Mouse (Mus musculus): ENCODE measurements around the gene Rsph14.

The Rsph14 gene

GRCm38 (mm10) chr10:74976429-74976828, 56.0 kb downstream of the Rsph14 start:
- ChIA-PET POLR2A (interaction anchor here in 1 of 4 experiments (1.0 kb wide), 1 partner anchor 10 kb away, joined by 3 read pairs; the partner anchor contains the start of gene Gnaz), CTCF (no interaction called here)

DNA sequence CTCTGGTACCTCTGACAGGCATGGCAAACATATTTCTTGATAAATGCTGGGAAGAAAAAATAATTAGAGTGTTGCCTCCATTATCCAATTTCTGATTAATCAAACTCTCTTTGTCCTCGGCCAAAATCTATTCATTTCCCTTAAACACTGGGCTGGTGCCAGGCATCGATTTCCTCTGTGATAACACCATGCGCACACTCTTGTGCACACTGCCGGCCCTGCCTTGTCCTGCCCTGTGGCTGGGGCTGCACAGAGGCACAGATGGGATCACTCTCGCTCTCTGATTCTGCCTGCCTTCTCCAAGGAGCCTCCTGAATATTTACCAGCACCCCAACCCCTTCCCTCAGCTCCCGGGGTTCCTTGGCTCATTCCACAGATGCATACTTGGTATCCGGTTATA, 56.8 kb downstream of the Rsph14 start:
- POLR2A ChIA-PET = no interaction called here
- CTCF ChIA-PET = interaction anchor here in 1 of 4 experiments (1.5 kb wide), 1 partner anchor 9 kb away, joined by 3 read pairs; the partner anchor contains the start of gene Gnaz

DNA sequence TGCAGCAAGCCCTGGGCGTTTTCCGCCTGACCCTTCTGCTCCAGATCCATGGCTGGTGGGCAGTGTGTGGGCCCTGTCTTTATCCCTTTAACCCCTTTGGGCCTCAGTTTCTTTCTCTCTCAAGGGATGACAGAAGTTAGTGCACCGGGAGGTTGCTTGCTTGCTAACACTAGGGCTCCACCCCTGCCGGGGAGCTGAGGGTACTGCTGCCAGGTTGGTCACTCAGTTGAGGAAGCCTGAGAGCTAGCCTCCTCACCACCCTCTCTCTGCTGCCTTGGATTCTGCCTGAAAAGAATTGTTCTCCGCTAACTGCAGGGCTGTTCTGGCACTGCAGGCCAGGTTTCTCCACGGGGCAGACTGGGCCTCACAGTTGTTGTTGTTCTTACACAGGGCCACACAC, 59.4 kb downstream of the Rsph14 start:
- ChIA-PET POLR2A (interaction anchor here in 1 of 4 experiments (0.6 kb wide), 1 partner anchor 968 kb away, joined by 3 read pairs; no protein-coding TSS in a partner anchor), CTCF (interaction anchor here in 3 of 4 experiments (0.6 to 1.2 kb wide), 5 partner anchors 12 to 125 kb away, joined by 3 to 7 read pairs (median 3); no protein-coding TSS in a partner anchor)

DNA sequence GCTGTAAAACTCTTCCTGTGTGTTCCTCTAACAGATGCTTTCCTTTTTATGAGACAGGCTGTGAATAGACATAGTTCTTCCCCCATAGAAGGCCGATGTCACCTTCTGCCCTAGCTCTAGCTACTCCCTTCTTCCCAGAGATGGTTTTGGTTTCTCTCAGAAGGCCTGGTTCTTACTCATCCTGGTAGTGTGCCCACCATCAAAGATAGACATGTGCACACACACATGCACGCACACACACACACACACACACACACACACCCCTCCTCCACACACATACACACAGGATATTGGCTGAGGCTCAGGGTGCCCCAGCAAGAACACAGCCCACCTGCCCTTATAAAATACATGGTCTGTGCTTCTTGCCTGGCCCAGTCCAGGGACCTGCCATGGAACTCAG, 63.1 kb downstream of the Rsph14 start:
- ChIA-PET CTCF (interaction anchor here in 1 of 4 experiments (0.9 kb wide), 1 partner anchor 182 kb away, joined by 3 read pairs; no protein-coding TSS in a partner anchor), POLR2A (interaction anchor here in 1 of 4 experiments (0.6 kb wide), 1 partner anchor 122 kb away, joined by 4 read pairs; no protein-coding TSS in a partner anchor)

- ChIA-PET CTCF (interaction anchor here in 2 of 4 experiments (0.9 to 1.6 kb wide), 5 partner anchors 14 to 287 kb away, joined by 3 to 8 read pairs (median 5); no protein-coding TSS in a partner anchor), POLR2A (interaction anchor here in 3 of 4 experiments (0.6 to 1.5 kb wide), 5 partner anchors 11 to 1803 kb away, joined by 3 to 7 read pairs (median 4); partner anchors contain the start of gene Rab36 (in 1 of the 3))
Observed at GRCm38 (mm10) chr10:74967651-74968267, 64.6 kb downstream of the Rsph14 start.

- POLR2A ChIA-PET = interaction anchor here in 3 of 4 experiments (0.6 to 1.9 kb wide), 7 partner anchors 9 to 93 kb away, joined by 3 to 5 read pairs (median 3); partner anchors contain the start of gene Rab36 (in 1 of the 3)
- CTCF ChIA-PET = interaction anchor here (0.9 to 1.6 kb wide), 12 partner anchors 9 to 288 kb away, joined by 3 to 8 read pairs (median 4); no protein-coding TSS in a partner anchor
Observed at GRCm38 (mm10) chr10:74966850-74967451, 65.4 kb downstream of the Rsph14 start, which contains the start of gene Gnaz. Gene Gnaz, plus strand, starts transcription at chr10:74967177.

DNA sequence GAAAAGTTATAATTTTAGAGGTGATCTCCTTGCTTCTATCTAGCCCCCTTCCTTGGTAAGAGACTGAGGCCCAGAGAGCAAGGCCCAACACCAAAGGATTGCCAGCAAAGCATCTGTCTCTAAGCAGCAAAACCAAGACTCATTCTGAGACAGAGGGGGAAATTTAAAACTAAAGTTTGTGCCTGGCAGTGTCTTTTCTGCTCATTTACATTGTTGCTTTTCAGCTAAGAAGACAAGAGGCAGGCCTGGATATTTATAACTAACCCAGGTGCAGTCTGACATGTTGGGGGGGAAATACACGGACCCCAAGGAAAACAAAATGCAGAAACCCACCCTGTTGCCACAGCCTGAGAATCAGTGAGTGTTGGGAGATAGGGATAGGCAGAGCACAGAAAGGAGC, 68.0 kb downstream of the Rsph14 start:
- POLR2A ChIA-PET = no interaction called here
- CTCF ChIA-PET = no interaction called here

DNA sequence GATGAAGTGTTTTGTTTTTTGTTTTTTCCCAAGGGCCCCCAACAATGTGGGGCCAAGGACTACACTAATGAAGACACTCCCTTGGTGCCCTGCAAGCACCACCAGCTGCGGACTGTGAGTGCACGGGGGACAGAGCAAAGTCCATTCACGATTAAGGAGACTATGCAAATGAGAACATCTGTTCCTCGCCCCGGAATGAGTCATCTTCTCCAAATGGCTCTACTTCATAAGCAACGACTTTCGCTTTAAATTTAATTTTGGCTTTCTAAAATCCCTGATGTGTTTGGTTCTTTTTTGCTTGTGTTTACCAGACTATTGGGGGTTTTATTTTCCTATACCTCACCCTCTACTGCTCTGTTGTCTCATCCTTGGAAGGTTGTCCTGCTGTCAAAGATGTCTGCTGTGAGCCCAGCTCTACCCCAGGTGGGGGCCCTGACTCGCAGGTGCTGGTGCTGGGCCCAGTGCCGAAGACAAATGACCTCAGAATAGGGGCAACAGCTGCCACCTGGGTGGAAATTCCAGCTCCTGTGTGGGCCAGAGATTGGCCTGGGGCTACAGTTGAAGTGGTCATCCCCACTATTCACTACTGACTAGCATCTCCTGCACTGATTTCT, 79.4 kb downstream of the Rsph14 start:
- CTCF ChIA-PET = interaction anchor here in 3 of 4 experiments (0.5 to 2.6 kb wide), 4 partner anchors 14 to 259 kb away, joined by 3 to 8 read pairs (median 4); partner anchors contain the start of gene Gnaz (in 1 of the 3)
- POLR2A ChIA-PET = no interaction called here

DNA sequence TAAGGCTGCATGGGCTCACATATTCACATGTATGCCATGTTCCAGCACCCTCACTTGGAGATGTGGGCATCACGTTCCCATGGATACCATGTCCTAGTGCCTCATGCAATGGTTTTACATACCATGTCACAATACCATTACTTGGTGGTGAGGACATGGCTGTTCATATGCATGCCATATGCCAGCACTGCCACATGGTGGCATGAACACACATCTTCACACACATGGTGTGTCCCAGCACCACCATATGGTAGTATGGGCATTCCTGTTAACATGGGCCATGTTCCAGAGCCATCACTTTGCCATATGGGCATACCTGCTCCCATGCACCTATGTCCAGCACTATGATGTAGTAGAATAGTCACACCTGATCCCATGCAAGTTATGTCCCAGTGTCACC, 91.6 kb downstream of the Rsph14 start:
- ChIA-PET CTCF (no interaction called here), POLR2A (no interaction called here)

DNA sequence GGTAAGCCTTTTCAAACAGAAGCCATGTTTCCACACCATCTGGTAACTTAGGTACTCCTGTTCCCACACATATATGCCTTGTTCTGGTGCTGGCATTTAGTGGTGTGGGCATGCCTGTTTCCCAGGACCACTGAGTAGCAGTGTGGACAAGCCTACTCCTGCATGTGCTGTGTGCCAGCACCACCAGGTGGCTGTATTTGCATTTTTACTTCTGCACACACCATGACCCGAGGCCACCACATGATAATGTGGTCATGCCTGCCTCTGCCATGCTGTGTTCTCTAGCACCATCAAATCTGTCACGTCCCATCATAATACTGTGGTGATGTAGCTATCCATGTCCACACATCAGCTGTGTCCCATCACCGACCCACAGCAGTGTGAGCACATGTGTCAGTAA, 93.1 kb downstream of the Rsph14 start:
- CTCF ChIA-PET = interaction anchor here in 1 of 4 experiments (0.9 kb wide), 1 partner anchor 212 kb away, joined by 4 read pairs; no protein-coding TSS in a partner anchor

DNA sequence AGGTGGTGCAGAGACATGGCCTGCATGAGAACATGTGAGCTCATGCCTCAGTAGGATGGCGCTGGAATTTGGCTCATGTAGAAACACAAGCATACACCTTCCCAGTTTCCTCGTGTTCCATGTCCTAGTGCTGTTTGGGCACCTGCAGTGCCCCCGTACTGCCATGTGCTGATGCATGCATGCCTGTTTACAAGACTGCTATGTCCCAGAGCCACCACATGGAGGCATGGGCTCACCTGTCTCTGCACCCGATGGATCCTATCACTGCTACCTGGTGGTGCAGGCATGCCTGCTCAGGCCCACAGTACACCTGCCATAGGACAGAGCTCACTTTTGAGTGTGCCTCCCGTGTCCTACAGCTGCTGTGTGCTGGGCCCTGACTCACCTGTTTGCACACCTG, 94.0 kb downstream of the Rsph14 start:
- CTCF ChIA-PET = interaction anchor here in 3 of 4 experiments (0.6 to 4.2 kb wide), 6 partner anchors 82 to 475 kb away, joined by 3 to 33 read pairs (median 4); no protein-coding TSS in a partner anchor
- POLR2A ChIA-PET = no interaction called here

More for the DNA sequence above, 93.1 kb downstream of the Rsph14 start:
- POLR2A ChIA-PET = no interaction called here

DNA sequence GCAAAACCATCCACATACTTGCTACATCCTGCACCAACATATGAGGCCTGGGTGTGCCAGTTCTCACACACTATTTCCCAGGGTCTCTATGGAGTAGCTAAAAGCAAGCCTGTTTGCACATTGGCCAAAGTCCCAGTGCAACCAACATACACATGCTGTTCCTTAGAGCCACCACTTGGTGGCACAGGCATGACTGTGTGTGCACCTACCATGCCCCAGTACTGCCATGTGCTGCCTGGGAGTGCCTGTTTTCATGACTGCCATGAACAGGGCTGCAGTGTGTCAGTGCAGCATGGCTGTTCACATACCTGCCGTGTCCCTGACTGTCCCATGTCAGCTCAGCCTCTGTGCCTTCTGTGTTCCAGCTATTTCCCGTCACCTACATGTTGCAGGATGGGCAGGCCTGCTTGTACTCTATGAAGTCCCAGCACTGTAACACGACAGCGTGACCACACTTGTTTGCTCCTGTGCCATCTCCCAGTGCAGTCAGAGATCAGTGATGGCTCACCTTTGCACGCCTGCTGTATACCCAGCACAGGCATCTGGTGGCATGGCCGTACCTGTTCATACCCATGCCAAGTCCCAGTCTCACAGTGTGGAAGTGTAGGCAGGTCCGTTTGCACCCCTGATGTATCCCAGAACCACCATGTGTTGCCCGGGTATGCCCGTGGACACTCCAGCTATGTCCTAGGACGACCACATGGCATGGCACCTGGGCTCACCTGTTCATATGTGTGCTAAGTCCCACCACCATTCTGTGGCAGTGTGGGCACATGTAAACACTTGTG, 95.2 kb downstream of the Rsph14 start:
- ChIA-PET POLR2A (interaction anchor here in 1 of 4 experiments (0.6 kb wide), 1 partner anchor 246 kb away, joined by 4 read pairs; no protein-coding TSS in a partner anchor), CTCF (interaction anchor here (1.0 to 4.2 kb wide), 6 partner anchors 17 to 214 kb away, joined by 3 to 33 read pairs (median 4); no protein-coding TSS in a partner anchor)

- ChIA-PET CTCF (interaction anchor here (0.5 to 4.2 kb wide), 38 partner anchors 12 to 277 kb away, joined by 3 to 33 read pairs (median 3); partner anchors contain the start of genes Gnaz (in 1 of the 4) and Specc1l (in 1 of the 4)), POLR2A (interaction anchor here in 1 of 4 experiments (1.2 to 1.4 kb wide), 2 partner anchors 14 to 84 kb away, joined by 3 to 5 read pairs; no protein-coding TSS in a partner anchor)
Observed at GRCm38 (mm10) chr10:74935016-74935415, 97.4 kb downstream of the Rsph14 start.

GRCm38 (mm10) chr10:74934521-74934920, 97.9 kb downstream of the Rsph14 start:
- ChIA-PET POLR2A (interaction anchor here in 1 of 4 experiments (1.2 to 1.4 kb wide), 2 partner anchors 14 to 85 kb away, joined by 3 to 5 read pairs; no protein-coding TSS in a partner anchor), CTCF (interaction anchor here (0.5 to 4.2 kb wide), 36 partner anchors 13 to 278 kb away, joined by 3 to 33 read pairs (median 3); partner anchors contain the start of genes Gnaz (in 1 of the 4) and Specc1l (in 1 of the 4))

DNA sequence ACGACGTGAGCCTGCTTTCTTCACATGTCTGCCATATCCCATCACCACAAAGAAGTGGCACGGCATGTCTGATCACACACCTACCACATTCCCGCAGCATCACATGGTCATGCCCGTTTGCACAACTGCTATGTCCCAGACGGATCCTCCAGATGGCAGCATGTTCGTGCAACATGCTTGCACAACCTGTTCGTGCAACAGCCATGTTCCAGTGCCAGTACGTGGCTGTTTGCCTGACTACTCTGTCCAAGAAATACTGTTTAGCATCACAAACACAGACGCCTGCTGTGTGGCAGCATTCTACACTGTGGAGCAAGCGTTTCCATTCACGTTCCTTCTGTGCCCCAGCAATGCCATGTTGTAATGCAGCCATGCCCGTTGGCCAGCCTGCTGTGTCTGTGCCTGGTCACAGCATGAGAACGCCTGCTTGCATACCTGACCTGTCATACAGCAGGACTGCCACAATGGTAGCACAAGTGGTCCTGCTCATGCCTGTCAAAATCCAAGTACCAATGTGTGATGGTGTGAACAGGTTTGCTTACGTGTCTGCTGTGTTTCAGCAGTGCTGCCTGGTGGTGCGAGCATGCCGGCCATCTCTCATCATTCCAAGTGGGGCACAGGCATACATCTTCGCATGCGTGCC, 98.7 kb downstream of the Rsph14 start:
- CTCF ChIA-PET = interaction anchor here in 1 of 4 experiments (1.8 kb wide), 1 partner anchor 240 kb away, joined by 7 read pairs; no protein-coding TSS in a partner anchor
- POLR2A ChIA-PET = no interaction called here

GRCm38 (mm10) chr10:74932487-74932886, 99.9 kb downstream of the Rsph14 start:
- CTCF ChIA-PET = interaction anchor here in 1 of 4 experiments (0.5 kb wide), 1 partner anchor 102 kb away, joined by 5 read pairs; no protein-coding TSS in a partner anchor
- POLR2A ChIA-PET = no interaction called here

GRCm38 (mm10) chr10:74931631-74932030, 100.8 kb downstream of the Rsph14 start:
- ChIA-PET CTCF (no interaction called here), POLR2A (no interaction called here)

Data from embryonic stem cell, embryonic (primary cell).